Comparison of ENCODE assay signal across 8 mouse cellular contexts in the genomic region with DNA sequence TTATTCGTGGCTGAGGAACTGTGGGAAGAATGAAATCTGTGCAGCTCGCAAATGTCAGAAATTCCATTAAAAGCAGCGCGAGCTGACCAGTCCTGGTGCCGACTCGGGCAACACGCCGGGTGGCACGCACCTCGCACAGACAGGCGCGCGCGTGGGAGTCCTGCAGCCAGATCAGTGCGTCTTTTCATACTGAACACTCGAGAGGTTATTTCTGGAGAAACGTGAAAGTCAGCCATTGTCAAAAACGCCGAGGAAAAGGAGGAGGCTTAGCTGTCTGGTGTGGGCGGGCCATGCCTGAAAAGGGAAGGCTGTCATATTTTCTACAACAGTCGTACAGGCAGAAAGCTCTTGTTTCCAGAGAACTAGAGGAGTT. TPM values are rescaled to one million over a fixed set of nuclear protein-coding genes. Genes with fewer than 3 reads are reported as not detected.
DNase-seq lines count a peak whose midpoint lies in the region; ATAC-seq and TF ChIP-seq lines count a peak whose summit lies in the region.

No protein-coding gene starts in this region.

- peak; percentile 76 to 89 for DNase-seq in left cerebral cortex, adult 18-20 months (ENCODE audit: low spot score in 2 of 2)
- DNase-seq in left cerebral cortex, postnatal 4 days, result no peak
- no peak for DNase-seq in liver, postnatal 0 days
- DNase-seq in thymus, postnatal 0 days (ENCODE audit: low spot score), result peak; percentile 49
- no peak for DNase-seq in layer of hippocampus, postnatal 36 days
- no peak for DNase-seq in cerebellum, postnatal 36 days

- peak overlapping the region; percentile 85 for H3K4me2 ChIP-seq in liver, postnatal 0 days (ENCODE audit: low read depth, low read length)

- TF ChIP-seq CTCF in liver, postnatal 0 days (IDR thresholded peaks at IDR 0.05; ENCODE audit: low read depth), result no peak

- H3K4me3 ChIP-seq in brown adipose tissue, adult 24 weeks (ENCODE audit: insufficient read depth, low read depth, low read length), result peak overlapping the region; percentile 58
- H3K4me3 ChIP-seq in liver, postnatal 0 days (ENCODE audit: low read depth, low read length), result peak overlapping the region; percentile 92

- H3K27me3 ChIP-seq in liver, postnatal 0 days (ENCODE audit: insufficient read depth, low read length), result no peaks in the 10 kb centered on the region

- peak; percentile 36 for ATAC-seq in frontal cortex, adult (ENCODE audit: low TSS enrichment)
- ATAC-seq in liver, postnatal 0 days, result peak; percentile 1

- no peaks in the 10 kb centered on the region for H3K9me3 ChIP-seq in liver, postnatal 0 days (ENCODE audit: low read length)

- WGBS in liver, postnatal 0 days (ENCODE audit: insufficient replicate concordance), result under 1% methylated on average over 21 of the region's 21 CpGs

- H3K9ac ChIP-seq in liver, postnatal 0 days (replicated peaks), result peak overlapping the region; percentile 49

- no peaks in the 10 kb centered on the region for H3K36me3 ChIP-seq in liver, postnatal 0 days (replicated peaks; ENCODE audit: insufficient read depth, low read length)

- 0 out of 2 replicates have a peak, but pooled peaks have one; percentile 10 for TF ChIP-seq EP300 in liver, postnatal 0 days (IDR thresholded peaks at IDR 0.05; ENCODE audit: low read depth)

- H3K4me1 ChIP-seq in brown adipose tissue, adult 24 weeks (ENCODE audit: control insufficient read depth, insufficient read depth, insufficient read length, low read length), result peaks cover 12% of the 10 kb centered on the region; the same call in 1 of the 2 replicates
- H3K4me1 ChIP-seq in liver, postnatal 0 days (ENCODE audit: insufficient read depth), result peaks cover 32% of the 10 kb centered on the region

- H3K27ac ChIP-seq in brown adipose tissue, adult 24 weeks (replicated peaks; ENCODE audit: low read depth, low read length), result peak overlapping the region; percentile 93
- peak overlapping the region; percentile 100 for H3K27ac ChIP-seq in liver, postnatal 0 days (ENCODE audit: low read depth)

- intact Hi-C loops in left cerebral cortex, postnatal 4 days (cut with DNase I), result no loop called here

RNA-seq across cellular contexts. Expression of gene Rheb, which starts 0.7 kb away (rescaled TPM):
- total RNA-seq in left cerebral cortex, adult 18-20 months (2021), result 100 to 1,000 TPM; 130 to 134 TPM
- total RNA-seq in left cerebral cortex, postnatal 4 days (2021), result 100 to 1,000 TPM; 112 to 127 TPM
- polyA plus RNA-seq in brown adipose tissue, adult 24 weeks (2012; ENCODE audit: insufficient read depth, insufficient read length, missing spikeins), result 86.6 and 143 TPM in 2 replicates
- 79.6 and 80.0 TPM in 2 replicates for polyA plus RNA-seq in liver, postnatal 0 days (2015; fragmentation: Nextera tagmentation; extraction: Ambion mirVana)
- 193 and 203 TPM in 2 replicates for polyA plus RNA-seq in thymus, postnatal 0 days (2015; fragmentation: Nextera tagmentation; extraction: Ambion mirVana)
- 100 to 1,000 TPM; 111 to 120 TPM for total RNA-seq in layer of hippocampus, postnatal 36 days (2021)

Comparison
In these comparisons a context has a peak if more than half of its experiments do, and no peak if none do; other contexts are left out.
1. DNase-seq: peak in left cerebral cortex, adult 18-20 months (2 of 2) and thymus, postnatal 0 days (single experiment); none in left cerebral cortex, postnatal 4 days (single experiment), liver, postnatal 0 days (single experiment), layer of hippocampus, postnatal 36 days (0 of 2) and cerebellum, postnatal 36 days (0 of 2).